Mouse (Mus musculus): ENCODE measurements around the gene Mfsd4b4.
"Not testable (repeated sequence)": the region's sequence is repeated elsewhere in the genome, so short reads cannot be mapped to it uniquely, and the experiment has no call there.

The Mfsd4b4 gene

DNA sequence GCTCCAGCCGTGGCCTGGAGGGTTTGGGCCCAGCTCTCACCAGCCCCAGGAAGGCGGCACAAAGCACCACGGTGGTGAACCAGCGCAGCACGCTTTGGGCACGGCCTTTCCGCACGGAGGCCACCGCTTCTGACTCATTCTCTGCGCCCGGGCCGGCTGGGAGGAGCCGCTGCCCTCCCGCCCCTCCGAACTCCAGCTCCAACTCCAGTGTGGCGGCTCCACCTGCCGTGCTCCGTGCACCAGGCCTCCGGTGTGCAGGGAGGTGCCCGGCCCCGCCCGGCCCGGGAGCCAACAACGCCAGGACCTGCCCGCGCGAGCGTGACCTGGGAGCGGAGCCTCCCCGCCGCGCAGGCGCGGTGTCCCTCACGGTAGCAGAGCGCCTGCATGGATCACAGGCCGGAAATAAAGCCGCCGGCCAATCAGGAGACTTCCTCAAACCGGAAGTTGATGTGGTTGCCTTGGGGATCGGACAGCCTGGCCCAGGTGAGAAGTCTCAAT lies at the start of gene Mfsd4b4:
Mfsd4b4 (minus strand) TSS at position 365 of the 498 bp plus-strand sequence.
- DNase-seq (ENCODE audit: low spot score): peak; percentile 56

DNA sequence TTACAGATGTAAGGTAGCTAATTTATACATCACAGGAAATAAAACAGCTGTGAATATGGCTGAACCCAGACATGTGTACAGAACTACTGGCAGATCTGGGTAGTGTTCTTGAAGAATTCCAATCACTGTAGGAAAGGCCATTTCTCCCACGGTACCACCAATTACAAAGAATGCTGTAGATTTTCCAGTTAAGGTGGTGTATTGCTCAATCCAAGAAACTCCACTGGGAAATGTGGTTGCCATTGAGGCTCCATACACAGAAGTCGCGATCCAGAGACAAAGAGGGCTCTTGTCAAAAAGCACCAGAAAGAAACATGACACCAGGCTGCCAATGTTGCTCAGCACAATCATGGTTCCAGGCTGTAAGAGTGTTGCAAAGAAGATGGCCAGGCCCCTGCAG lies 48.2 kb upstream of the Mfsd4b4 start:
- DNase-seq (ENCODE audit: low spot score): not testable (repeated sequence)

DNA sequence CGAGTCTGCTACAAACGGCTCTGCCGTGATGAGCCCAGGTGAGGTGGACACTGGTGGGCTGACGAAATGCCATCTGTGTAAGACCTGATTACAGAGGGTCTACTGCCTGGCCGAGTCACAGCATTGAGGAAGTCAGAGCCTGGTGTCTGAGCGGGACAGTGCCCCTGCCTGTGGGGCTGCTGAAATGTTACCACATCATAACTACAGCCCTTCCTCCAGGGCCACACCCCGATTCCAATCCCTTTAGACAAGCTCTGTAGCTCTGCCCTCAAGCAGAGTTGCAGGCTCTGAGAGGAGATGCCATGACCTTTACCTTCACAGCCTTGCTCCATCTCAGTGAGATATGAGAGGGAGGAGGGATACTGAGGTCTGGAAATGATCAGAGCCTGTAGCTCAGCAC lies 37.5 kb upstream of the Mfsd4b4 start:
- DNase-seq (ENCODE audit: low spot score): no peak

DNA sequence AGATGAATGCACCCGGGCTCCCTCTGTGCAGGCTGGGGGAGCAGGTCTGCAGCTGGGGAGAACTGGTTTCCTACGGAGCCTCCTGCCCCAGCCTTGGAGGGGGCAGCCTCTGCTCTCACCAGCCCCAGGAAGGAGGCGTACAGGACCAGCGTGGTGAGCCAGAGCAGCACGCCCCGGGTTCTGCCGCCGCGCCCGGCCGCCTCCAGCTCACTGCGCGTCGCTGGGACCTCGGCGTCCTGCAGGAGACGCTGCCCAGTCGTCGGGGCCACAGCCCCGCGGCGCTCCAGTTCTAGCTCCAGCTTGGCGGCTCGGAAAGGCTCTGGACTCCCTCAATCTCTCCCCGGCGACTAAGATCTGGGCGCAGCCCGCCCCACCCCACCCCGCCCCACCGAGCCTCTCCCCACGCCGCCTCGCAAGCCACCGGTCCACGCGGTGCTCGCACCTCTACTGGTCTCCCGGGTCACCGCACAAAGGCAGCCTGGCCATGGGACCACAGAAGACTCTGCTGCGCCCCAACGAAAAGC lies 27.6 kb upstream of the Mfsd4b4 start, which contains the start of gene Mfsd4b2:
Mfsd4b2 (minus strand) TSS at position 308 of the 524 bp plus-strand sequence.
- DNase-seq (ENCODE audit: low spot score): peak; percentile 1

DNA sequence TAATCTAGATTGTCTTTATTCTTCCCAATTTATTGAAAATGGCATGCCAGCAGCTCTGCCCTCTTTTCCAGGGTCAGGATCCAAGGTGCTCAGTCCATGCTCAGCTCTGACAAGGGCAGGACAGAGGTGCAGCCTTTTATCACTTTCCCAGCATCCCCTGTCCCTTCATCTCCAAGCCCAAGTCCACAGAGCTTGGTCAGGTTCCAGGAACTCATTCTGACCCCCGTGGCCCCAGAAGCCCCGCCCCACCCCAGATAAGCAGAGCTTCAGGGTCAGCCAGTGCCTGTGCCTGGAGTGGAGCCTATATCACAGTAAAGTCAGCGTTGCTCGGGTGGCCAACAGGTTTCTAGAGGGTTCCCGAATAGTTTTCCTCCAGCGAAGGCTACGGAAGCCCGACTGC lies 25.5 kb upstream of the Mfsd4b4 start:
- DNase-seq (ENCODE audit: low spot score): not testable (repeated sequence)

DNA sequence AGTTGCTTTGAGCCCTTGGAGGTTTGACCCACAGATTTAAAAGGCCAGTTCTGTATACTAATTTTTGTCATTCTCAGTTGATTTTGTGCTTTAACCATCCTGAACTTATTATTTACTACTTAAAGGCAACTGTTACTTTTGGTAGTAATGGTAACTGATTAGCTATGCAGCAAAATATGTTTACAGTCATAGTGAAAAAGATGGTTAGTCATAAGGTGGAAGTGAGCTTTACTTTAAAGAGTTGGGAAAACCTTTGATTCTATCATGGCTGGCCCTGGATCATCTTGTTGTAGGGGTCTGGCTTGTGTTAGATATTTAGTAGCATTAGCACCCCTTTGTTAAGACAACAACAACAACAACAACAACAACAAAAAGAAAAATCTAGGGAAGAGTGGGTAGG lies 13.6 kb upstream of the Mfsd4b4 start:
- no peak for DNase-seq (ENCODE audit: low spot score)

DNA sequence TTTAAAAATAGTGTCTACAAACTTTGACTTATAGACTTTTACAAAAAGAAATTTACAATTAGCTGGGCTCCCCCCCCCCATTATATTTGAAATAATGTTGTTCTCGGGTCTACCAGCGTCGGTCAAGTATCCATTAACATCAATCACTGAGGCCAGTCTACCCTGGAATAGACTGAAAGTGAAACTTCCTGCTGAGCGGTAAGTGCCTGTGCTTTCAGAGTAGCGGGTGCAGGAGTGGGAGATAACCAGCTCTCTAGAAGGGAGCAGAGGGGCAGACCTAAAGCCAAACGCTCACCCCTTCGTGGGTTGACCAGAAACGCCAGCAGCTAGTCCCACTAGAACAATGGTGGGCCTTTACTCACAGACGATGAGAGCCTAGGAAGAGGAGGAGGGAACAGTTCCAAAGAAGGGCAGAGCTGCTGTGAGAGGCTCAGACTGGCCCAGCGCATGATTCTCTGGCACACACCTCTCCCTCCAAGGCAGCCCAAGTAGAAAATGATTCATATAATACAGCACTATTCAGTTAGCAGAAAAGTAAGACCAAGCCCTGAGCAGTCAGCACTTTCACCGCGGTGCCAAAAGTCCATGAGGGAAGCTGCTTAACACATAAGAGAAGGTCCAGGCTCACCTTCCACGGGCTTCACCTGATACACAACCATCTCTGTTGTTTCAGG lies 9.9 kb upstream of the Mfsd4b4 start:
- no peak for DNase-seq (ENCODE audit: low spot score)

DNA sequence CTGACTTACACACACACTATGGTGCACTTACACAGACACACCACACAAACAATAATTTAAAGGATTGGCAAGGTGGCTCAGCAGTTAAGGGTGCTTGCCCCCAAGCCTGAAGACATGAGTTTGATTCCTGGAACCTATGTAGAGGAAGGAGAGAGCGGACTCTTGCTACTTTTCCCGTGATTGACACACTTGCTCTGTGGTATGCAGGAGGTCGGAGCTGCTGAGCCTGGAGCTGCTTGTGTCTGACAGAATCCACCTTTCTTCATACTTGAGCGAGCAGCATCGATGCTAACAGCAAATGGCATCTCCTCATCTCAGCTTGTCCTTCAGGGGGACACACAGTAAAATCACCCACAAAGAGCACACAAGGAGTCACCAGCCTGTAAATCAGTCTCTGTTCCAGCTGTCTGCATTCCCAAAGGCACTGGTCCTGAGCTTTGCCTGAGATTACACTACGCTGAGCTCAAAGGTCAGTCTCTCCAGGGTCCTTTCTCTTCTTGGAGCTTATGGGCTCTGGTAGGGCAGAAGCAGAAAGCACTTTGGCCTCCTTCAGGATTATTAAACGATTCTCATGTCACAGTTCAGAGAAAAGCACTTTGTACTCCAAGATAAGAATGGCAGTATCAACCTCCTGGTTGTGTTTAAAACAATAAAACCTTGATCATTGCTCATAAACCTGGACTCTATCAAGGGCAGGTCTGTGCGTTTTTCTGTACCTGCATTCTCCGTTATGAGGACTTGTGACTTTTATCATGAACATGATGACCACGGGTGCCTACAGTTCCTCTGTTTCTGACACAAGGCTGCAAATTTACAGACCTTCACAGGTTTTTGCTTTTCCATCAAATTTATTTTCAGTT lies 8.0 kb upstream of the Mfsd4b4 start:
- no peak for DNase-seq (ENCODE audit: low spot score)

DNA sequence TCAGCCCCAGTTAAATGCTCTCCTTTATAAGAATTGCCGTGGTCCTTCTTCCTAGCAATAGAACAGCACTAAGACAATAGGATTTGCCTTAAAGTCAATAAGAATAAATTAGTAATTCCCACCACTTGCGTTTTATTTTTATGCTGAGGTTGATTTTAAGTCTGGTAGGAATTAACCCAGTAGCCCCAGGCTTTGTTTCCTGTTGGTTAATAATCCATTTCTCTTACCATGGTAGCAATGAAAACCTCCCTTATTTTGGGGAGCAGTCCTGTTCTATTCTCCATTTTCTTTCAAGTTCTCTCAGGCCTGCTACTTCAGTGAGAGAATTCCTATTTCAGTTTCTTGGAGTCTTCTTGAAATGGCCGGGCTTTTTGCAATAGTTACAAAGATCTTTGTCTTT lies 5.2 kb upstream of the Mfsd4b4 start:
- no peak for DNase-seq (ENCODE audit: low spot score)

DNA sequence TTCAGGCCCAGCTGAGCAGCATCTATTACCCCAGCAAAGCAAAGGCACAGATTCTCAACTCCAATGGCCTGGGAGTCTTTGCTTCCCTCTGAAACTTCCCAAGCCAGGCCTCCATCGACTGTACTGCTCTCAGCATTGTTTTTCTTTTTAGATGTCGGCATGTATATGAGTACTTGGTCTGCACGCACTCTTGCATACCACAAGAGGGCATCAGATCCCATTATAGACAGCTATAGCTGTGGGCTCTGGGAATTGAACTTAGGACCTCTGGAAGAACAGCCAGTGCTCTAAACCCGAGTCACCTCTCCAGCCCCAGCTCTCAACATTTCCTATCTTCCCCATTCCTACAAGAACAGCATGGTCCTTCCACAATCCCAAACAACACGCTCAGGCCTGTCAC lies 2.5 kb downstream of the Mfsd4b4 start:
- no peak for DNase-seq (ENCODE audit: low spot score)

DNA sequence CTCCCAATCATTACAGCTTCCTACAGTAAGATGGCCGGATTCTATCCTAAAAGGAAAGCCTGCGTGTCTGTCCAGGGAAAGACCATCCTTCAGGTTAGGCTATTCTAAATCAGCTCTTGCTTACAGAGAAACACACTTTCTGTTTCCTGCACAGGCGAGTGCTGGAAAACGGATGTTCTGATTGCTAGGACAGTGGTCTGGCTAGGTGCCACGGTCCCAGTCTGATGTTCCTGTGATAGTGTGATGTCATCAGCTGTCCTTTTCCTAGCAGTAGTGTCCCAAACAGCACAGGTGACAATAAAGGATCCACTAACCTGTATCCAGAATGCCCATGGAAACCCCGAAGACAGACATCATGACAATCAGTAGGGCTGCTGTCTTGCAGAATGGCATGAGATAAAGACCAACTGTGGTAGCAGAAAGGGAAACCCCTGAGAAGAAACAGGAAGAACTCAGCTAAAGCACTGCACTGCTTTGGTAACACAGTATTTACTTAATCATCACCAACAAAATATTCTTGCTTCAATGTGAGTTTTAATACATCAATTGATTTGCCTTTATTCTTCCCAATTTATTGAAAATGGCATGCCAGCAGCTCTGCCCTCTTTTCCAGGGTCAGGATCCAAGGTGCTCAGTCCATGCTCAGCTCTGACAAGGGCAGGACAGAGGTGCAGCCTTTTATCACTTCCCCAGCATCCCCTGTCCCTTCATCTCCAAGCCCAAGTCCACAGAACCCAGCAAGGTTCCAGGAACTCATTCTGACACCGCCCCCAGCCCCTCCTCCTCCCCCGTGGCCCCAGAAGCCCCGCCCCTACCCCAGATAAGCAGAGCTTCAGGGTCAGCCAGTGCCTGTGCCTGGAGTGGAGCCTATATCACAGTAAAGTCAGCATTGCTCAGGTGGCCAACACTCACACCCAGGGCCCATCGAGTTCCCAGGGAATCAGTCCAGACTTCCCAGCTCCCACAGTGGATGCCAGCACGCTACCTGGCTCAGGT lies 5.0 kb downstream of the Mfsd4b4 start:
- DNase-seq (ENCODE audit: low spot score): no peak

DNA sequence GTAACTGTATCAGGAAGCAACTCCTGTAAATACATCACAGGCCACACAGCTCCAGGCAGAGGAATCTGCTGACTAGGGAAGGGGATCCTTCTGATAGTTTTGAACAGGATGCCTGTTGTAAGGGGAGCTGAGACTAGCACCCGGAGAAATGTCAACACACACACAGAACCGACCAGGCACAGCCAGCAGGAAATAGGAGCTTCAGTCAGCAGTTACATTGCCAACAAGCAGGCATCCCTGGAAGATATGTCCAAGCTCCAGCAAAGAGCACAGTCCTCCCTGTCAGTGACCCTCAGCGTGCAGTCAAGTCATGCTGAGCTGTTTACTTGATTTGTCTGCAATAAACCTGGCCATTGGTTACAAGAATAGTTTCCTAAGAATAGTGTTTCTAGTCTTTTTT lies 10.4 kb downstream of the Mfsd4b4 start:
- DNase-seq (ENCODE audit: low spot score): no peak

DNA sequence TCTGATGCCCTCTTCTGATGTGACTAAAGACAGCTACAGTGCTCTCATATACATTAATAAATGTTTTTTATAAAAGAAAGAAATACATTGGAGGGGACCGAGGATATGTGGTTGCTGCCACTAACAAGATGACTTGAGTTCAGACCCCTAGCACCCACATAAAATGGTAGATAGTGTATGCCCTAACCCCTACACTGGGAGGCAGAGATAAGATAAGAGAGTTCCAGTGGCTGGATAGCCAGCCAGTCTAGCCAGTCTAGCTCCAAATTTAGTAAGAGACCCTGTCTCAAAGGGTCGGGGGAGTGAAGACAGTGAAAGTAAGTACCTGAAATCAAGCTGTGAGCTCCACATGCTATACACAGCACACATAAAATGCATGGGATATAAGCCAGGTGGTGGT lies 33.5 kb downstream of the Mfsd4b4 start:
- no peak for DNase-seq (ENCODE audit: low spot score)

DNA sequence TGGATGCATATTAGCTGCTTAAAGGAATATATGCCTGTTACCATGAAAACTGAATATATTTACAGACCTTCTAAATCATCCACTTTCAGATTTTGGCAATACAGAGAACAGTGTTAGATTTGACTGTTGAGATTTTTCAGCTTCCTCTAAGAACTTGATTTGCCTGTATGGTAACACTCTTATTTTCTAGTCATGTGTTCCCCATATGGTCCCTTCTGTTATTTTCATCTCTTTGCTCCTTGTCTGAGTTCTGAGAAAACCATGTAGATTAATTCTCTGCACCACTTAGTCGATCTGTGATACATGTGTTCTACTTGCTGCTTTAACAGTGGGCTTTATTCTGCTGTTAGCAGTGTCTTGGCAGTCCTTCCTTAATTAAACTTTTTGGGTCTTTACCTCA lies 56.4 kb downstream of the Mfsd4b4 start:
- DNase-seq (ENCODE audit: low spot score): no peak

Data from ovary, postnatal 10 days (tissue).